Mouse (Mus musculus) ovary, postnatal 36 days (tissue): ENCODE measurements around the gene Wdr82.

Experiments used
- DNase-seq: peaks from one replicate; pipeline ENCODE4 v3.0.0; 2022; ENCODE audit warnings: low spot score, mixed read lengths

Gene Wdr82

GRCm38 (mm10) chr9:106170556-106171345 lies at the start of gene Wdr82:
Wdr82 (plus strand) TSS chr9:106170928.
- peak; percentile 90 for DNase-seq

- DNase-seq = no peak
Measured at GRCm38 (mm10) chr9:106123599-106123998, 47.1 kb upstream of the Wdr82 start.

GRCm38 (mm10) chr9:106126786-106127251 lies 43.9 kb upstream of the Wdr82 start:
- DNase-seq = no peak

- no peak for DNase-seq
Measured at GRCm38 (mm10) chr9:106129072-106129471, 41.7 kb upstream of the Wdr82 start.

- no peak for DNase-seq
Measured at GRCm38 (mm10) chr9:106130250-106130649, 40.5 kb upstream of the Wdr82 start.

- DNase-seq = no peak
Measured at GRCm38 (mm10) chr9:106137671-106138216, 33.0 kb upstream of the Wdr82 start.

- DNase-seq = no peak
Measured at GRCm38 (mm10) chr9:106139763-106140162, 31.0 kb upstream of the Wdr82 start.

- no peak for DNase-seq
Measured at GRCm38 (mm10) chr9:106141955-106142354, 28.8 kb upstream of the Wdr82 start.

GRCm38 (mm10) chr9:106144176-106144575 lies 26.6 kb upstream of the Wdr82 start:
- DNase-seq = no peak

GRCm38 (mm10) chr9:106145582-106145981 lies 25.1 kb upstream of the Wdr82 start:
- no peak for DNase-seq

GRCm38 (mm10) chr9:106147281-106147680 lies 23.4 kb upstream of the Wdr82 start:
- no peak for DNase-seq

GRCm38 (mm10) chr9:106147851-106148431 lies 22.8 kb upstream of the Wdr82 start:
- no peak for DNase-seq

GRCm38 (mm10) chr9:106148541-106149398 lies 22.0 kb upstream of the Wdr82 start:
- no peak for DNase-seq

- no peak for DNase-seq
Measured at GRCm38 (mm10) chr9:106149399-106149754, 21.4 kb upstream of the Wdr82 start.

- DNase-seq = no peak
Measured at GRCm38 (mm10) chr9:106154106-106154505, 16.6 kb upstream of the Wdr82 start.

- DNase-seq = no peak
Measured at GRCm38 (mm10) chr9:106156419-106156818, 14.3 kb upstream of the Wdr82 start.

- DNase-seq = no peak
Measured at GRCm38 (mm10) chr9:106156921-106157622, 13.7 kb upstream of the Wdr82 start.

GRCm38 (mm10) chr9:106157623-106157925 lies 13.2 kb upstream of the Wdr82 start:
- DNase-seq = no peak

GRCm38 (mm10) chr9:106158037-106158491 lies 12.7 kb upstream of the Wdr82 start, which contains the start of gene Glyctk:
Glyctk (minus strand) TSS chr9:106158138.
- no peak for DNase-seq

GRCm38 (mm10) chr9:106159237-106159636 lies 11.5 kb upstream of the Wdr82 start:
- DNase-seq = no peak

- DNase-seq = peak; percentile 93
Measured at GRCm38 (mm10) chr9:106159784-106160301, 10.9 kb upstream of the Wdr82 start.
